Mouse (Mus musculus): ENCODE measurements around the gene Slc19a2. TPM values are rescaled to one million over a fixed set of nuclear protein-coding genes. Genes with fewer than 3 reads are reported as not detected.

The Slc19a2 gene
- polyA plus RNA-seq, 1 experiment: 7.4 TPM

- Histone ChIP-seq H3K36me3 (ENCODE audit: control insufficient read depth, insufficient read depth, low read length) (0 out of 2 replicates have a peak, but pooled peaks cover 2% of the 10 kb centered on the region), H3K27ac (ENCODE audit: insufficient read depth, low read depth, low read length) (no peak overlapping the region), H3K27me3 (ENCODE audit: control insufficient read depth, insufficient read depth, low read length) (no peaks in the 10 kb centered on the region), H3K4me3 (ENCODE audit: low read depth, low read length) (no peak overlapping the region), H3K4me1 (ENCODE audit: control insufficient read depth, insufficient read depth, insufficient read length, low read length) (peaks cover 8% of the 10 kb centered on the region; the same call in 1 of the 2 replicates)
- 44% methylated on average over 1 of the region's 1 CpGs for WGBS
- TF ChIP-seq CTCF (IDR thresholded peaks at IDR 0.05; ENCODE audit: extremely low read depth, insufficient read length, insufficient replicate concordance, low read depth, low read length): no peak
Measured at GRCm38 (mm10) chr1:164251438-164251837, 2.6 kb downstream of the Slc19a2 start.

GRCm38 (mm10) chr1:164252551-164252950 is 3.7 kb downstream of the Slc19a2 start:
- Histone ChIP-seq H3K27ac (ENCODE audit: insufficient read depth, low read depth, low read length) (no peak overlapping the region), H3K27me3 (ENCODE audit: control insufficient read depth, insufficient read depth, low read length) (no peaks in the 10 kb centered on the region), H3K4me3 (ENCODE audit: low read depth, low read length) (no peak overlapping the region), H3K36me3 (ENCODE audit: control insufficient read depth, insufficient read depth, low read length) (peaks cover 13% of the 10 kb centered on the region), H3K4me1 (ENCODE audit: control insufficient read depth, insufficient read depth, insufficient read length, low read length) (peaks cover 8% of the 10 kb centered on the region; the same call in 1 of the 2 replicates)
- TF ChIP-seq POLR2A (IDR thresholded peaks at IDR 0.05; ENCODE audit: low read depth, low read length) (no peak), CTCF (IDR thresholded peaks at IDR 0.05; ENCODE audit: extremely low read depth, insufficient read length, insufficient replicate concordance, low read depth, low read length) (no peak)
- WGBS: 29% methylated on average over 5 of the region's 5 CpGs

GRCm38 (mm10) chr1:164254836-164255235 is 6.0 kb downstream of the Slc19a2 start:
- 50% methylated on average over 3 of the region's 3 CpGs for WGBS
- Histone ChIP-seq H3K4me1 (ENCODE audit: control insufficient read depth, insufficient read depth, insufficient read length, low read length) (peaks cover 6% of the 10 kb centered on the region; the same call in 1 of the 2 replicates), H3K27me3 (ENCODE audit: control insufficient read depth, insufficient read depth, low read length) (no peaks in the 10 kb centered on the region), H3K27ac (ENCODE audit: insufficient read depth, low read depth, low read length) (no peak overlapping the region), H3K4me3 (ENCODE audit: low read depth, low read length) (no peak overlapping the region), H3K36me3 (ENCODE audit: control insufficient read depth, insufficient read depth, low read length) (peaks cover 13% of the 10 kb centered on the region)
- TF ChIP-seq CTCF (IDR thresholded peaks at IDR 0.05; ENCODE audit: extremely low read depth, insufficient read length, insufficient replicate concordance, low read depth, low read length) (no peak), POLR2A (IDR thresholded peaks at IDR 0.05; ENCODE audit: low read depth, low read length) (no peak)

GRCm38 (mm10) chr1:164260171-164261028 is 11.6 kb downstream of the Slc19a2 start:
- Histone ChIP-seq H3K27ac (ENCODE audit: insufficient read depth, low read depth, low read length) (peak overlapping the region; percentile 24), H3K36me3 (ENCODE audit: control insufficient read depth, insufficient read depth, low read length) (peaks cover 28% of the 10 kb centered on the region)
- 32% methylated on average over 16 of the region's 16 CpGs for WGBS

GRCm38 (mm10) chr1:164261553-164261952 is 12.7 kb downstream of the Slc19a2 start:
- Histone ChIP-seq H3K4me1 (ENCODE audit: control insufficient read depth, insufficient read depth, insufficient read length, low read length) (peaks cover 7% of the 10 kb centered on the region), H3K4me3 (ENCODE audit: low read depth, low read length) (no peak overlapping the region), H3K36me3 (ENCODE audit: control insufficient read depth, insufficient read depth, low read length) (peaks cover 25% of the 10 kb centered on the region), H3K27ac (ENCODE audit: insufficient read depth, low read depth, low read length) (no peak overlapping the region), H3K27me3 (ENCODE audit: control insufficient read depth, insufficient read depth, low read length) (no peaks in the 10 kb centered on the region)
- 55% methylated on average over 7 of the region's 7 CpGs for WGBS
- TF ChIP-seq POLR2A (IDR thresholded peaks at IDR 0.05; ENCODE audit: low read depth, low read length) (no peak), CTCF (IDR thresholded peaks at IDR 0.05; ENCODE audit: extremely low read depth, insufficient read length, insufficient replicate concordance, low read depth, low read length) (no peak)

More at GRCm38 (mm10) chr1:164260171-164261028, 11.6 kb downstream of the Slc19a2 start:
- peak overlapping the region; percentile 9 for H3K4me3 ChIP-seq (ENCODE audit: low read depth, low read length)
- H3K27me3 ChIP-seq (ENCODE audit: control insufficient read depth, insufficient read depth, low read length): no peaks in the 10 kb centered on the region
- H3K4me1 ChIP-seq (ENCODE audit: control insufficient read depth, insufficient read depth, insufficient read length, low read length): peaks cover 7% of the 10 kb centered on the region
- no peak for TF ChIP-seq POLR2A (IDR thresholded peaks at IDR 0.05; ENCODE audit: low read depth, low read length)
- no peak for TF ChIP-seq CTCF (IDR thresholded peaks at IDR 0.05; ENCODE audit: extremely low read depth, insufficient read length, insufficient replicate concordance, low read depth, low read length)

- no peak overlapping the region for H3K4me3 ChIP-seq (ENCODE audit: low read depth, low read length)
- TF ChIP-seq CTCF (IDR thresholded peaks at IDR 0.05; ENCODE audit: extremely low read depth, insufficient read length, insufficient replicate concordance, low read depth, low read length) (no peak), POLR2A (IDR thresholded peaks at IDR 0.05; ENCODE audit: low read depth, low read length) (no peak)
- no peaks in the 10 kb centered on the region for H3K27me3 ChIP-seq (ENCODE audit: control insufficient read depth, insufficient read depth, low read length)
- no peak overlapping the region for H3K27ac ChIP-seq (ENCODE audit: insufficient read depth, low read depth, low read length)
- 95% methylated on average over 7 of the region's 7 CpGs for WGBS
- H3K36me3 ChIP-seq (ENCODE audit: control insufficient read depth, insufficient read depth, low read length): no peaks in the 10 kb centered on the region
- no peaks in the 10 kb centered on the region for H3K4me1 ChIP-seq (ENCODE audit: control insufficient read depth, insufficient read depth, insufficient read length, low read length)
Measured at GRCm38 (mm10) chr1:164270941-164271340, 22.1 kb downstream of the Slc19a2 start.

- Histone ChIP-seq H3K27ac (ENCODE audit: insufficient read depth, low read depth, low read length) (no peak overlapping the region), H3K27me3 (ENCODE audit: control insufficient read depth, insufficient read depth, low read length) (no peaks in the 10 kb centered on the region), H3K36me3 (ENCODE audit: control insufficient read depth, insufficient read depth, low read length) (no peaks in the 10 kb centered on the region), H3K4me3 (ENCODE audit: low read depth, low read length) (no peak overlapping the region), H3K4me1 (ENCODE audit: control insufficient read depth, insufficient read depth, insufficient read length, low read length) (no peaks in the 10 kb centered on the region)
- whole genome bisulfite sequencing: 88% methylated on average over 6 of the region's 6 CpGs
- TF ChIP-seq CTCF (IDR thresholded peaks at IDR 0.05; ENCODE audit: extremely low read depth, insufficient read length, insufficient replicate concordance, low read depth, low read length) (no peak), POLR2A (IDR thresholded peaks at IDR 0.05; ENCODE audit: low read depth, low read length) (no peak)
Measured at GRCm38 (mm10) chr1:164273659-164274058, 24.8 kb downstream of the Slc19a2 start.
